Mouse (Mus musculus): Measurements from ENCODE around the gene Serpinb6e.

Gene Serpinb6e

GRCm38 (mm10) chr13:33843308-33843707 is at the start of gene Serpinb6e:
Gene Serpinb6e (minus strand): TSS chr13:33843408.
- DNase-seq: no peak

GRCm38 (mm10) chr13:33830751-33831150 is 12.5 kb downstream of the Serpinb6e start:
- no peak for DNase-seq

- no peak for DNase-seq
These were observed 19.8 kb downstream of the Serpinb6e start for GRCm38 (mm10) chr13:33823421-33823820.

- no peak for DNase-seq
These were observed 21.6 kb downstream of the Serpinb6e start for GRCm38 (mm10) chr13:33821490-33822143.

Measured in kidney, postnatal 14 days (tissue).